Mouse (Mus musculus) megakaryocyte, embryonic 14.5 days (primary cell): Measurements from ENCODE around the gene Tas2r116.

Experiments
- FLI1 ChIP-seq: IDR thresholded peaks from 2 replicates; pipeline ENCODE4 v1.6.1; 2012; ENCODE audit warnings: low read length, inconsistent platforms, mixed read lengths
- GATA1 ChIP-seq: IDR thresholded peaks from 3 replicates; pipeline ENCODE4 v1.6.1; 2012; ENCODE audit warnings: mixed read lengths, low read length, inconsistent platforms, borderline replicate concordance

DNA sequence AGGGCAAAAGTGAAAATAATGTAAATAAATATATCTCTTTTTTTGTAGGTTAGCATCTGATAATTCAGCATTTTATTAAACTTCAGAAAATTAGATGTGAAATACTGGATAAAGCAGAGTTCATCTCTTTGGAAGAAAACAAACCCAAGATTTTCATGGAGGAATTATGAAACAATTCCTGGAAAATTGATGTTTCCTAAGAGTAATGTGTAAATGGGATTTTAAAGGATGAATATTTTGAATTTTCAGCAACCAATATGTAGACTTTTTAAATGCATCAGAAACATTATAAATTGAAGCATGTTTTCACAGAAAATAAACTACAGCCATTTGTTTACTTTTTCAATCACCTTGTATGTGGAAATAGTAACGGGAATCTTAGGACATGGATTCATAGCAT lies 8.4 kb upstream of the Tas2r116 start, which contains the start of gene Tas2r123:
- TF ChIP-seq FLI1 = no peak
- no peak for TF ChIP-seq GATA1
